Mouse (Mus musculus) olfactory bulb, adult 2 months (tissue): Measurements from ENCODE around the gene Adamts14. TPM values are rescaled to one million over a fixed set of nuclear protein-coding genes. Genes with fewer than 3 reads are reported as not detected.

Experiments
- H3K27ac ChIP-seq: fragments of 200-500 bp; 2 replicates; pipeline ENCODE4 v1.5.1; 2012; ENCODE audit warnings: low read depth, low read length; ENCODE audit not compliant: insufficient read depth
- H3K4me1 ChIP-seq: fragments of 200-500 bp; 2 replicates; pipeline ENCODE4 v1.6.1; 2012; ENCODE audit warnings: low read length; ENCODE audit not compliant: control insufficient read depth, insufficient read depth
- H3K4me3 ChIP-seq: fragments of 200-500 bp; 2 replicates; pipeline ENCODE4 v1.5.1; 2012; ENCODE audit warnings: mild to moderate bottlenecking, low read depth, low read length, moderate library complexity; ENCODE audit not compliant: insufficient read depth
- CTCF ChIP-seq: fragments of 200-500 bp; IDR thresholded peaks from 2 replicates; pipeline ENCODE4 v1.5.1; 2012; ENCODE audit warnings: low read depth, mild to moderate bottlenecking, low read length, moderate library complexity; ENCODE audit not compliant: insufficient read depth
- POLR2A ChIP-seq: fragments of 200-500 bp; IDR thresholded peaks from 2 replicates; pipeline ENCODE4 v1.6.1; 2012; ENCODE audit warnings: mild to moderate bottlenecking, low read depth, low read length, moderate library complexity; ENCODE audit not compliant: insufficient read depth
- WGBS: fragments of 180-500 bp; shearing (Covaris S2); methylation state at CpG from one replicate; pipeline ENCODE4 v1.1.7; 2018; 5-methylcytosine and 5-hydroxymethylcytosine counted together
- polyA plus RNA-seq: library from polyadenylated mRNA; stranded (reverse); fragments of >200 nt; gene quantifications from 2 replicates; pipeline ENCODE4 v1.2.4, GENCODE M21; 2012; ENCODE audit warnings: low replicate concordance; ENCODE audit not compliant: missing spikeins, insufficient read depth, insufficient read length

Adamts14 gene
- polyA plus RNA-seq, 1 experiment, result not detected

- WGBS, result 94% methylated on average over 5 of the region's 5 CpGs
- TF ChIP-seq POLR2A (no peak), CTCF (no peak)
- Histone ChIP-seq H3K27ac (no peak overlapping the region), H3K4me3 (no peak overlapping the region), H3K4me1 (no peaks in the 10 kb centered on the region)
Measured at GRCm38 (mm10) chr10:61267378-61267777, 5.9 kb downstream of the Adamts14 start.

DNA sequence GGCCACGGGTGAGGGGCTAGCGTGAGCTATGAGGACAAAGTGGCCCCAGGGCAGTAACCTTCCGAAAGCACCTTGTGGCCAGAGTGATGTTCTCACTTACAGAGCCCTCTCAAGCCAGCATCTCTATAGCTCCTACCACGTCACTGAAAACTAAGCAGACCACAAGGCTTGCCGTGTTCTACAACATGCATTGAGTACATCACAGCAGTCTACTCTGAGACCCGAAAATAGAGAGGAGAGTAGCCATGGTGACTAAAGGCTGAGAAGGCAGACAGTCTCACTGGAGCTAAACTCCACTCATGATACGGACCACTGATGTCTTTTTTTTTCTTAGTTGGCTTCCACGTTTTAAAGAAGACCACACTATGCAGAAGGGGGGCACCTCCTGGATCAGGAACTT, 9.6 kb downstream of the Adamts14 start:
- Histone ChIP-seq H3K27ac (no peak overlapping the region), H3K4me1 (peaks cover under 1% of the 10 kb centered on the region; the same call in 1 of the 2 replicates), H3K4me3 (no peak overlapping the region)
- no peak for TF ChIP-seq POLR2A
- no peak for TF ChIP-seq CTCF
- 75% methylated on average over 8 of the region's 8 CpGs for WGBS

- Histone ChIP-seq H3K4me1 (peaks cover 8% of the 10 kb centered on the region), H3K27ac (no peak overlapping the region), H3K4me3 (no peak overlapping the region)
- TF ChIP-seq CTCF (no peak), POLR2A (no peak)
- WGBS, result 67% methylated on average over 13 of the region's 13 CpGs
Measured at GRCm38 (mm10) chr10:61261229-61262156, 11.7 kb downstream of the Adamts14 start.

GRCm38 (mm10) chr10:61258131-61258530, 15.1 kb downstream of the Adamts14 start:
- WGBS, result 64% methylated on average over 1 of the region's 1 CpGs
- Histone ChIP-seq H3K4me1 (peaks cover 14% of the 10 kb centered on the region), H3K4me3 (no peak overlapping the region), H3K27ac (no peak overlapping the region)
- no peak for TF ChIP-seq POLR2A
- TF ChIP-seq CTCF, result no peak

DNA sequence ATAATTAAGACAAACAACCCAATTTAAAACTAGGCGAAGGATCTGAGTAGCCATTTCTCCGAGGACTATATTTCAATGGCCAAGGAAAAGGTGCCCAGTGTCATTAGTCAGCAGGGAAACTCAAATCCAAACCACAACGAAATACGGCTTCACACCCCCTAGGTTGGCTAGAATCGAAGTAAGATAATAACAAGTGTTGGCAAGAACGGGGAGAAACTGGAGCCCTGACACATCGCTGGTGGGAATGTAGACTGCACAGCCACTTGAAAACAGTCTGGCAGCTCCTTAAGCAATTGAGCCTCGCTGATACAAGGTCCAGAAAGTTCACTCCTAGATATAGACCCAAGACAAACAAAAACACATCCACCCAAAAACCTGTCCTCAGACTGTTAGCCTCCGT, 16.6 kb downstream of the Adamts14 start:
- Histone ChIP-seq H3K4me1 (peaks cover 14% of the 10 kb centered on the region), H3K4me3 (no peak overlapping the region), H3K27ac (no peak overlapping the region)
- WGBS, result 89% methylated on average over 9 of the region's 9 CpGs
- TF ChIP-seq CTCF (no peak), POLR2A (no peak)

GRCm38 (mm10) chr10:61255190-61255589, 18.0 kb downstream of the Adamts14 start:
- WGBS, result 69% methylated on average over 8 of the region's 8 CpGs
- Histone ChIP-seq H3K27ac (no peak overlapping the region), H3K4me3 (no peak overlapping the region), H3K4me1 (peaks cover 14% of the 10 kb centered on the region)
- TF ChIP-seq POLR2A (no peak), CTCF (no peak)

- H3K4me1 ChIP-seq, result peaks cover 14% of the 10 kb centered on the region
- no peak overlapping the region for H3K27ac ChIP-seq
- TF ChIP-seq POLR2A (no peak), CTCF (no peak)
- 65% methylated on average over 6 of the region's 6 CpGs for WGBS
- H3K4me3 ChIP-seq, result no peak overlapping the region
Measured at GRCm38 (mm10) chr10:61254761-61255160, 18.5 kb downstream of the Adamts14 start.

DNA sequence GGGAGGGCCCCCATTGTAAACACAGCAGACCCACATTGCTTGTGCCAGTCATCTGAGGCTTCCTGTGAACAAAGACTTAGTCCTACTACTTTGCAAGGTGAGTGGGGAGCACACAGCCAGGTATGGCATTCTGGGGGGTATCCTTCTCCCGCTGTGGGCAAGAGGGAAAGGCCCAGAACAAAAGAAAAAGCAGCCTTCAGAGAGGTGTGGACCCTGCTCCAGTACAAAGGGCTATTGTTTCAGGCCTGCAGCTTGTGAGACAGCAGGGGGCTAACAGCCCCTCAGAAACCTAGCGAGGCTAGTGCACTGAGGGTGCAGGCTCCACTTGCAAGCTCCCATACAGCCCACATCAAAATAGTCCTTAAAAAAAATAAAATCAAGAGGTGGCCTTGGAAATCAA, 23.3 kb downstream of the Adamts14 start:
- H3K4me3 ChIP-seq, result no peak overlapping the region
- no peak for TF ChIP-seq CTCF
- TF ChIP-seq POLR2A, result no peak
- H3K27ac ChIP-seq, result no peak overlapping the region
- H3K4me1 ChIP-seq, result peaks cover 13% of the 10 kb centered on the region; the same call in 1 of the 2 replicates
- WGBS, result 64% methylated on average over 2 of the region's 2 CpGs

- H3K4me1 ChIP-seq, result peaks cover 8% of the 10 kb centered on the region; the same call in 1 of the 2 replicates
- WGBS, result 81% methylated on average over 13 of the region's 13 CpGs
- H3K27ac ChIP-seq, result no peak overlapping the region
- TF ChIP-seq POLR2A (no peak), CTCF (no peak)
- no peak overlapping the region for H3K4me3 ChIP-seq
Measured at GRCm38 (mm10) chr10:61248596-61249114, 24.6 kb downstream of the Adamts14 start.

DNA sequence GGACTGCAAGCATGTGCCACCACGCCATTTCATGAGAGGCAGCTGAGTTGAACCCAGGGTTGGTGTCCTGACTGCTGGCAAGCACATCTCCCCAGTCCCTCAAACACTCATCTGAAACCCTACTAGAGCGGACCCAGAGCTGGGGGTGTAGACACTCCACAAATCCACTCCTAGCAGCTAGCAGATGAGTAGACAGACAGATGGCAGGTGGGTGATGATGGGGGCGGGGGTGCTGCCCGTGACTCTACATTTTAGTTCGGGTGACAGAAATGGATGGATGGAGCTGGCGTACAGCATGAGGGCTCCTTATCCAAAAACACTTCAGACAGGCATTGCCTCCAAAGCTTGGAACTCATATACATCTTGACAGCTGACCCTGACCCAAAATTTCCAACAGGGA, 26.9 kb downstream of the Adamts14 start:
- H3K27ac ChIP-seq, result no peak overlapping the region
- no peak overlapping the region for H3K4me3 ChIP-seq
- no peak for TF ChIP-seq CTCF
- no peak for TF ChIP-seq POLR2A
- WGBS, result 93% methylated on average over 6 of the region's 6 CpGs
- peaks cover 8% of the 10 kb centered on the region; the same call in 1 of the 2 replicates for H3K4me1 ChIP-seq
